Mouse (Mus musculus): ENCODE results near the gene Gtf3c5. TPM values are rescaled to one million over a fixed set of nuclear protein-coding genes. Genes with fewer than 3 reads are reported as not detected.
A peak's percentile ranks its signal among the peaks of the same experiment; 100 is the strongest.

Gtf3c5 gene
- polyA plus RNA-seq, 1 experiment from 2014 or later = 12.6 TPM

DNA sequence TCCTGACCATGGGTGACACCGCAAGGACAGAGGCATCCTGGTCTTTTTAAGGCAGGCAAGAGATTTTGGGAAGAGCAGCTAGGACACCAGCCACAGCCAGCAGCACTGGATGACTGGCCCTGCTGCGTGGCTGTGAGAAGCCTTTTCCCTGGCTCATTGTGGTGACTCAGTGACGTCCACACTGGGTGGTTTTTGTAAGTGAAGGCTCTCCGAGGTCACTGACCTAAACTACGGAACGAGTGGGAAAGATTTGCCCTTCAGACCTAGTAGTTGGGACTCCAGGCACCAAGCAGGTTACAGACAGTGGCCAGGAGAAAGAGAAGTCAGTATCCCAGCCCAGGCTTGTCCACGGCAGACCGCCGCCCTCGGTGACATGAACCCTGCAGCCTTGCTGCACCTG lies 59.1 kb downstream of the Gtf3c5 start:
- Histone ChIP-seq H3K27me3 (no peaks in the 10 kb centered on the region), H3K4me1 (replicated peaks) (peaks cover 22% of the 10 kb centered on the region), H3K36me3 (replicated peaks) (no peaks in the 10 kb centered on the region), H3K9me3 (replicated peaks) (no peaks in the 10 kb centered on the region), H3K4me3 (replicated peaks) (no peak overlapping the region), H3K9ac (no peak overlapping the region), H3K4me2 (no peak overlapping the region), H3K27ac (replicated peaks) (no peak overlapping the region)
- WGBS (ENCODE audit: insufficient replicate concordance) = 74% methylated on average over 10 of the region's 10 CpGs
- ATAC-seq (ENCODE audit: insufficient read depth) = no peak

DNA sequence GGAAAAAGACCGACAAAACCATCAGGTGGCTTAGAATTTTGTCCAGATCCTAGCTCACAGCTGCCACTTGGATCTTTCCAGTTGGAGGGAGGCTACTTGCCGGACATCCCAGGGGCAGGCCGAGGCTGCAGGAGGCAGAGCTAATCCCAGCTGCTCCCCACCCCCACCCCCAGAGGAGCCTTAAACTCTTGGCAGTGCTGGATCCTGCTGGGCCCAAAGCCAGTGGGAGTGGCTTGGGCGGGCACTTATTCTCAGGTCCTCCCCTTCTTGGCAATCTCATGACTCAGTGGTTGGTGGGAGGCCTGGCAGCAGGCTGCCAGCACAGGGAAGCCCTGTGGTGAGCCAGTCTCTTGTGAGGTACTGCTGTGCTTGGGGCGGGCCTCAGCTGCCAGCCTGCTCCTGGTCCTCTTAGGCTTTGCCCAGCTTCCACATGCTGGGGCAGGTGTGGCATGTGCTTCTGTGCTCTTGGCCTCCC lies 59.9 kb downstream of the Gtf3c5 start:
- no peak overlapping the region for H3K4me2 ChIP-seq
- H3K4me3 ChIP-seq (replicated peaks) = no peak overlapping the region
- H3K36me3 ChIP-seq (replicated peaks) = no peaks in the 10 kb centered on the region
- H3K27ac ChIP-seq (replicated peaks) = no peak overlapping the region
- ATAC-seq (ENCODE audit: insufficient read depth) = peak; percentile 17; the same call in 1 of the 2 replicates
- no peaks in the 10 kb centered on the region for H3K9me3 ChIP-seq (replicated peaks)
- no peak overlapping the region for H3K9ac ChIP-seq
- H3K27me3 ChIP-seq = no peaks in the 10 kb centered on the region
- peaks cover 22% of the 10 kb centered on the region for H3K4me1 ChIP-seq (replicated peaks)
- WGBS (ENCODE audit: insufficient replicate concordance) = 50% methylated on average over 5 of the region's 5 CpGs

DNA sequence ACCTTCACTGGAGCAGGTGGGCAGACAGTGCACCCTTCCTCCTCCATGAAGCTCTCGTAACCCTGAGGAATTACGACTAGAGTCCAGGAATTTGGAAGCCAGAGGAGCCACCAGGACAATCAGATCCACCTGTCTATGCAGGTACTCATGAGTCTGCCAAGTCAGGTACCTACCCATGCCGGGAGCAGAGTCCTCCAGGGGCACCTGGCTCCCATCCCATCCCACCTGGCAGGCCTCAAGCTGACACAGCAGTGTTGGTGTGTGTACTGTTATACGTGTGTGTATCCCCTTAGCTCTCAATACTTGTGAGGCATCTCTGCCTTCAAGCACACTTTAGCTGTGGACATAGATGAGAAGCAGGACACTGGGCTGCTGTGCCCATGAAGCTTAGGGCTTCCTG lies 61.4 kb downstream of the Gtf3c5 start:
- Histone ChIP-seq H3K4me2 (no peak overlapping the region), H3K36me3 (replicated peaks) (no peaks in the 10 kb centered on the region), H3K9me3 (replicated peaks) (no peaks in the 10 kb centered on the region), H3K4me1 (replicated peaks) (peaks cover 22% of the 10 kb centered on the region), H3K4me3 (replicated peaks) (no peak overlapping the region), H3K9ac (no peak overlapping the region), H3K27ac (replicated peaks) (no peak overlapping the region), H3K27me3 (no peaks in the 10 kb centered on the region)
- 61% methylated on average over 4 of the region's 4 CpGs for WGBS (ENCODE audit: insufficient replicate concordance)
- no peak for ATAC-seq (ENCODE audit: insufficient read depth)

DNA sequence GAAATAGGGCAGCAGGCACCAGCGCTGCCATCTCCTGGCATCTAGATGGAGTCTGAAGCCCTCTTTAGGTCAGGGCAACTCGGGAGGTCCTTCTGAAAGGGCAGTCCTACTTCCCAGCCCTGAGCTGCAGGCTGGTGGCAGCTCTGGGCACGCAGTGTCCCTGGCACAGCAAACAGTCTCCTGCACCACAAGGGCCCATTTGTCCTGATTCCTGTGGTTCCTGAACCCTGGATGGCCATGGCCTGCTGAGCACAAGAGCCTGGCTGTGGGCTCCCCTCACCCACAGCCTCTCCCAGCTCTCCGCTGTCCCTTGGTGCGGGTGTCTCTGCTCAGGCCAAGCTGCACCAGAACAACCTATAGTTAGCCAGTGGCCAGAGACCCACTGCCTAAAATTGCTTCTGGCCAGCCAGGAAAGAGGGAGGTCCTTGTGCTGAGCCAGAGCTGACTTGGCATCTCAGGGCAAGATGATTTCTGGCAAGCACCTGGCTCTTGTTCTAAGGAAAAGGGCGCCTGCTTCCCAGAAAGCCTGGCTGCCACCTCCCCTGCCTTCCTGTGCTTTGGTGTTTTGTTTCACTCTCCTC lies 61.9 kb downstream of the Gtf3c5 start:
- no peaks in the 10 kb centered on the region for H3K27me3 ChIP-seq
- H3K9ac ChIP-seq = no peak overlapping the region
- H3K4me2 ChIP-seq = no peak overlapping the region
- no peaks in the 10 kb centered on the region for H3K36me3 ChIP-seq (replicated peaks)
- no peak overlapping the region for H3K4me3 ChIP-seq (replicated peaks)
- H3K9me3 ChIP-seq (replicated peaks) = no peaks in the 10 kb centered on the region
- WGBS (ENCODE audit: insufficient replicate concordance) = 65% methylated on average over 6 of the region's 6 CpGs
- peaks cover 22% of the 10 kb centered on the region for H3K4me1 ChIP-seq (replicated peaks)
- no peak for ATAC-seq (ENCODE audit: insufficient read depth)
- no peak overlapping the region for H3K27ac ChIP-seq (replicated peaks)

DNA sequence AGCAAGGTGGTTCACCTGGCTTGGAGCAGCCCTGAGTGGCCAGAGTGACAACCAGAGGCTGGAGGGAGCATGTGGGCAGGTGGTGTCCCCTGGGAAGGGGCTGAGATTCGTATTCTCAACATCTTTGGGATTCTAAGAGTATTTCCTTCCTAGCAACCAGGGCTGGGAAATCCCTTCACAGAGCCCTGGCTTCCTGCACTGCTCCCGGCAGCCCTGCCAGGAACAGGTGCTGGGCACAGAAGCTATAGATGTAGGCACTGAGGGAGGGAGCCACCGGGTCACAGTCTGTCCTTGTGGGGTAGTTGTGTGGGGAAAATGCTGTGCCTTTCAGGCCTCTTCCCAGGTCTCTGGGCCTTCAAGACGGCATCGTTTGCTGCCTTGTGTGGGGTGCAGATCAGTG lies 63.0 kb downstream of the Gtf3c5 start:
- H3K4me3 ChIP-seq (replicated peaks) = no peak overlapping the region
- WGBS (ENCODE audit: insufficient replicate concordance) = 51% methylated on average over 5 of the region's 5 CpGs
- no peaks in the 10 kb centered on the region for H3K36me3 ChIP-seq (replicated peaks)
- no peak overlapping the region for H3K9ac ChIP-seq
- no peak overlapping the region for H3K4me2 ChIP-seq
- no peak overlapping the region for H3K27ac ChIP-seq (replicated peaks)
- no peak for ATAC-seq (ENCODE audit: insufficient read depth)
- no peaks in the 10 kb centered on the region for H3K27me3 ChIP-seq
- H3K9me3 ChIP-seq (replicated peaks) = no peaks in the 10 kb centered on the region
- H3K4me1 ChIP-seq (replicated peaks) = peaks cover 13% of the 10 kb centered on the region

DNA sequence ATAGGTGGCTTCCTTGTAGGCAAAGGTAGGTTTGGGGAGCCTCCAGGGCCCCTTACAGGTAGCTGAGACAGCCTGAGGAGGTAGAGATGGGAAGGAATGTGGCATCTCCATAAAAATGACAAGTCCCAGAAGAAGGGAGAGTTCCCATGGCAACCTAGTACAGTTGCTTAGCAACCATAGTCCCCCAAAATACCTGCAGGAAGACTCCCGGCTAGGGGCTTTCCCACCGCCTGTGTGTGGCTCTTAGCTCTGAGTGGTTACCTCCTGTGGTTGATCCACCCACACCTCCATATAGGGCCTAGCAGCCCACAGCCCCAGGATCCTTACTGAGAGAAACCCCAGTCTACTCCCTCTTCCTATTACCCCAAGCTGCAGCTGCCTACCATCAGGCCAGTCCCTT lies 65.3 kb downstream of the Gtf3c5 start:
- H3K9me3 ChIP-seq (replicated peaks) = no peaks in the 10 kb centered on the region
- no peaks in the 10 kb centered on the region for H3K36me3 ChIP-seq (replicated peaks)
- H3K4me3 ChIP-seq (replicated peaks) = no peak overlapping the region
- no peak overlapping the region for H3K27ac ChIP-seq (replicated peaks)
- H3K4me1 ChIP-seq (replicated peaks) = peaks cover 10% of the 10 kb centered on the region
- 90% methylated on average over 2 of the region's 2 CpGs for WGBS (ENCODE audit: insufficient replicate concordance)
- no peak for ATAC-seq (ENCODE audit: insufficient read depth)
- H3K4me2 ChIP-seq = no peak overlapping the region
- peaks cover 15% of the 10 kb centered on the region for H3K27me3 ChIP-seq
- no peak overlapping the region for H3K9ac ChIP-seq

DNA sequence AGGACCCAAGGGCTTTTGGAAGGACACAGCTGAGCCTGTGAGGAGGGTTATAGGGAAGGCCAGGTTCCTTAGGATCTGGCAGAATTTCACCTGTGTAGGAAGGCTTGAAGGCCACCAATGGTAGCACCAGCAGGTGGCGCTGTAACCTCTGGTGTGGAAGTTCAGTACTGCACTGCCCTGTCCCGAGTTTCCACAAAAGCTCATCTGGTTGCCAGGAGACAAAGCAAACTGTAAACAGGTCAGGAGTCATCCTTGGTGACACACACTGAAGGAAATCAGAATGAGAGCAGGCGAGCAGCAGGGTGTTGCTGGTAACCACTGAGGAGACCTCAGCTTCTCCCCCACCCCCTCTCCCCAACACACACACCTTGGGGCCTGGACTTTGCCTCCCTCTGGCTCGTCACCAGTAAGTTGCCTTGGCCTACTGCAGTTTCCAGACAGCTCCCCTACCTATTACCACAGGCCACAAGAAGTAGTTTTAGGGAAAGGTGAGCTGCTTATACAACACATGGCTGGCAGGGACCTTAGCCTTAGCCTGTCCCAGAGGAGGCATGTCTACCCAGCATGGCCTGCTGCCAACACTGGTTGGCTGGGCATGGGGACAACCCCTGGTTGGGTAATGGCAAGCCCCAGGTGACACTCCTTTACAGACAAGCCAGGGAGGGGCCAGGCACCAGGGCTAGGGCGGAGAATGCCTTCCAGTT lies 66.2 kb downstream of the Gtf3c5 start:
- Histone ChIP-seq H3K27ac (replicated peaks) (no peak overlapping the region), H3K4me1 (replicated peaks) (peaks cover 15% of the 10 kb centered on the region), H3K9ac (no peak overlapping the region), H3K9me3 (replicated peaks) (no peaks in the 10 kb centered on the region), H3K4me3 (replicated peaks) (no peak overlapping the region), H3K27me3 (peaks cover 24% of the 10 kb centered on the region), H3K36me3 (replicated peaks) (no peaks in the 10 kb centered on the region), H3K4me2 (no peak overlapping the region)
- 26% methylated on average over 5 of the region's 5 CpGs for WGBS (ENCODE audit: insufficient replicate concordance)
- ATAC-seq (ENCODE audit: insufficient read depth) = no peak; the same call in 1 of the 2 replicates

Small RNA genes lying within 50 kb of the gene (microRNA-seq; reads per million reads assigned to microRNA genes)
- not detected for gene Gm22824

Other genes starting within 250 kb of the Gtf3c5 start
- 0.13 and 0.14 TPM in 2 replicates for gene Ppp1r26, start 137.0 kb downstream of the Gtf3c5 start, polyA plus RNA-seq (2015; fragmentation: Nextera tagmentation; extraction: Ambion mirVana)
- not detected in 2 replicates for gene 1700007K13Rik, start 117.4 kb downstream of the Gtf3c5 start, polyA plus RNA-seq (2015; fragmentation: Nextera tagmentation; extraction: Ambion mirVana)
- 23.5 and 23.7 TPM in 2 replicates for gene Mrps2, start 115.7 kb downstream of the Gtf3c5 start, polyA plus RNA-seq (2015; fragmentation: Nextera tagmentation; extraction: Ambion mirVana)
- 0.50 and 0.60 TPM in 2 replicates for gene Gbgt1, start 86.9 kb downstream of the Gtf3c5 start, polyA plus RNA-seq (2015; fragmentation: Nextera tagmentation; extraction: Ambion mirVana)
- gene Gm10134, start 77.7 kb downstream of the Gtf3c5 start, polyA plus RNA-seq (2015; fragmentation: Nextera tagmentation; extraction: Ambion mirVana) = 0.37 and 0.82 TPM in 2 replicates
- gene Ralgds, start 70.6 kb downstream of the Gtf3c5 start, polyA plus RNA-seq (2015; fragmentation: Nextera tagmentation; extraction: Ambion mirVana) = 1.8 and 2.2 TPM in 2 replicates
- 0.45 and 5.1 TPM in 2 replicates for gene Cel, start 20.3 kb downstream of the Gtf3c5 start, polyA plus RNA-seq (2015; fragmentation: Nextera tagmentation; extraction: Ambion mirVana)
- 88.2 and 91.9 TPM in 2 replicates for gene Gfi1b, start 38.2 kb upstream of the Gtf3c5 start, polyA plus RNA-seq (2015; fragmentation: Nextera tagmentation; extraction: Ambion mirVana)
- 8.9 and 10.0 TPM in 2 replicates for gene Tsc1, start 57.5 kb upstream of the Gtf3c5 start, polyA plus RNA-seq (2015; fragmentation: Nextera tagmentation; extraction: Ambion mirVana)
- gene Spaca9, start 116.0 kb upstream of the Gtf3c5 start, polyA plus RNA-seq (2015; fragmentation: Nextera tagmentation; extraction: Ambion mirVana) = 2.5 and 2.9 TPM in 2 replicates
- 0.45 and 0.61 TPM in 2 replicates for gene Ak8, start 116.4 kb upstream of the Gtf3c5 start, polyA plus RNA-seq (2015; fragmentation: Nextera tagmentation; extraction: Ambion mirVana)

Measured in liver, embryonic 15.5 days (tissue).